Mouse (Mus musculus): ENCODE results near the gene Gm20388. TPM values are rescaled to one million over a fixed set of nuclear protein-coding genes. Genes with fewer than 3 reads are reported as not detected.

Gene Gm20388
- polyA plus RNA-seq, 1 experiment from 2014 or later = 8.3 TPM

GRCm38 (mm10) chr8:121930047-121930446 is 2019.4 kb downstream of the Gm20388 start:
- Histone ChIP-seq H3K9ac (ENCODE audit: low read length) (no peak overlapping the region), H3K9me3 (ENCODE audit: control insufficient read depth, low read length) (no peaks in the 10 kb centered on the region), H3K36me3 (ENCODE audit: control insufficient read depth, insufficient read depth, low read length) (no peaks in the 10 kb centered on the region), H3K4me3 (ENCODE audit: low read depth, low read length) (no peak overlapping the region), H3K27me3 (replicated peaks; ENCODE audit: control insufficient read depth, insufficient read depth, low read length) (no peaks in the 10 kb centered on the region), H3K4me1 (replicated peaks; ENCODE audit: control insufficient read depth, insufficient read depth, low read length) (0 out of 2 replicates have a peak, but pooled peaks cover 6% of the 10 kb centered on the region), H3K27ac (ENCODE audit: low read depth) (no peak overlapping the region), H3K4me2 (ENCODE audit: low read length) (no peak overlapping the region)
- DNase-seq (ENCODE audit: low spot score) (no peak), ATAC-seq (replicated peaks; ENCODE audit: low FRiP score, low TSS enrichment, low read depth) (no peak)
- WGBS = 86% methylated on average over 4 of the region's 4 CpGs

GRCm38 (mm10) chr8:121931571-121931970 is 2020.9 kb downstream of the Gm20388 start:
- Histone ChIP-seq H3K9ac (ENCODE audit: low read length) (no peak overlapping the region), H3K4me2 (ENCODE audit: low read length) (no peak overlapping the region), H3K4me3 (ENCODE audit: low read depth, low read length) (no peak overlapping the region), H3K27me3 (replicated peaks; ENCODE audit: control insufficient read depth, insufficient read depth, low read length) (no peaks in the 10 kb centered on the region), H3K36me3 (ENCODE audit: control insufficient read depth, insufficient read depth, low read length) (no peaks in the 10 kb centered on the region), H3K9me3 (ENCODE audit: control insufficient read depth, low read length) (no peaks in the 10 kb centered on the region), H3K4me1 (replicated peaks; ENCODE audit: control insufficient read depth, insufficient read depth, low read length) (0 out of 2 replicates have a peak, but pooled peaks cover 6% of the 10 kb centered on the region), H3K27ac (ENCODE audit: low read depth) (no peak overlapping the region)
- ATAC-seq (replicated peaks; ENCODE audit: low FRiP score, low TSS enrichment, low read depth) = no peak
- WGBS = 78% methylated on average over 7 of the region's 7 CpGs
- DNase-seq (ENCODE audit: low spot score) = no peak

GRCm38 (mm10) chr8:121932026-121932667 is 2021.5 kb downstream of the Gm20388 start:
- H3K9me3 ChIP-seq (ENCODE audit: control insufficient read depth, low read length) = no peaks in the 10 kb centered on the region
- H3K9ac ChIP-seq (ENCODE audit: low read length) = no peak overlapping the region
- H3K27me3 ChIP-seq (replicated peaks; ENCODE audit: control insufficient read depth, insufficient read depth, low read length) = no peaks in the 10 kb centered on the region
- whole genome bisulfite sequencing = 79% methylated on average over 12 of the region's 12 CpGs
- DNase-seq (ENCODE audit: low spot score) = no peak
- H3K27ac ChIP-seq (ENCODE audit: low read depth) = no peak overlapping the region
- H3K4me2 ChIP-seq (ENCODE audit: low read length) = no peak overlapping the region
- ATAC-seq (replicated peaks; ENCODE audit: low FRiP score, low TSS enrichment, low read depth) = no peak
- 0 out of 2 replicates have a peak, but pooled peaks cover 6% of the 10 kb centered on the region for H3K4me1 ChIP-seq (replicated peaks; ENCODE audit: control insufficient read depth, insufficient read depth, low read length)
- no peaks in the 10 kb centered on the region for H3K36me3 ChIP-seq (ENCODE audit: control insufficient read depth, insufficient read depth, low read length)
- H3K4me3 ChIP-seq (ENCODE audit: low read depth, low read length) = no peak overlapping the region

GRCm38 (mm10) chr8:121932668-121933520 is 2022.3 kb downstream of the Gm20388 start:
- no peak overlapping the region for H3K27ac ChIP-seq (ENCODE audit: low read depth)
- DNase-seq (ENCODE audit: low spot score) (no peak), ATAC-seq (replicated peaks; ENCODE audit: low FRiP score, low TSS enrichment, low read depth) (no peak)
- H3K9me3 ChIP-seq (ENCODE audit: control insufficient read depth, low read length) = no peaks in the 10 kb centered on the region
- WGBS = 82% methylated on average over 14 of the region's 14 CpGs
- H3K4me3 ChIP-seq (ENCODE audit: low read depth, low read length) = no peak overlapping the region
- H3K4me2 ChIP-seq (ENCODE audit: low read length) = no peak overlapping the region
- no peaks in the 10 kb centered on the region for H3K27me3 ChIP-seq (replicated peaks; ENCODE audit: control insufficient read depth, insufficient read depth, low read length)
- H3K36me3 ChIP-seq (ENCODE audit: control insufficient read depth, insufficient read depth, low read length) = no peaks in the 10 kb centered on the region
- H3K4me1 ChIP-seq (replicated peaks; ENCODE audit: control insufficient read depth, insufficient read depth, low read length) = 0 out of 2 replicates have a peak, but pooled peaks cover 6% of the 10 kb centered on the region
- no peak overlapping the region for H3K9ac ChIP-seq (ENCODE audit: low read length)

GRCm38 (mm10) chr8:121934506-121934905 is 2023.9 kb downstream of the Gm20388 start:
- 31% methylated on average over 4 of the region's 4 CpGs for WGBS
- Histone ChIP-seq H3K27ac (ENCODE audit: low read depth) (no peak overlapping the region), H3K9ac (ENCODE audit: low read length) (no peak overlapping the region), H3K9me3 (ENCODE audit: control insufficient read depth, low read length) (no peaks in the 10 kb centered on the region), H3K4me3 (ENCODE audit: low read depth, low read length) (no peak overlapping the region), H3K4me2 (ENCODE audit: low read length) (no peak overlapping the region), H3K4me1 (replicated peaks; ENCODE audit: control insufficient read depth, insufficient read depth, low read length) (0 out of 2 replicates have a peak, but pooled peaks cover 6% of the 10 kb centered on the region), H3K27me3 (replicated peaks; ENCODE audit: control insufficient read depth, insufficient read depth, low read length) (no peaks in the 10 kb centered on the region), H3K36me3 (ENCODE audit: control insufficient read depth, insufficient read depth, low read length) (no peaks in the 10 kb centered on the region)
- DNase-seq (ENCODE audit: low spot score) = no peak
- no peak for ATAC-seq (replicated peaks; ENCODE audit: low FRiP score, low TSS enrichment, low read depth)

GRCm38 (mm10) chr8:121934923-121935322 is 2024.3 kb downstream of the Gm20388 start:
- H3K4me3 ChIP-seq (ENCODE audit: low read depth, low read length) = no peak overlapping the region
- 0 out of 2 replicates have a peak, but pooled peaks cover 6% of the 10 kb centered on the region for H3K4me1 ChIP-seq (replicated peaks; ENCODE audit: control insufficient read depth, insufficient read depth, low read length)
- no peak overlapping the region for H3K9ac ChIP-seq (ENCODE audit: low read length)
- H3K9me3 ChIP-seq (ENCODE audit: control insufficient read depth, low read length) = no peaks in the 10 kb centered on the region
- no peaks in the 10 kb centered on the region for H3K36me3 ChIP-seq (ENCODE audit: control insufficient read depth, insufficient read depth, low read length)
- DNase-seq (ENCODE audit: low spot score) (no peak), ATAC-seq (replicated peaks; ENCODE audit: low FRiP score, low TSS enrichment, low read depth) (no peak)
- no peaks in the 10 kb centered on the region for H3K27me3 ChIP-seq (replicated peaks; ENCODE audit: control insufficient read depth, insufficient read depth, low read length)
- H3K27ac ChIP-seq (ENCODE audit: low read depth) = no peak overlapping the region
- no peak overlapping the region for H3K4me2 ChIP-seq (ENCODE audit: low read length)

- Histone ChIP-seq H3K36me3 (ENCODE audit: control insufficient read depth, insufficient read depth, low read length) (no peaks in the 10 kb centered on the region), H3K4me1 (replicated peaks; ENCODE audit: control insufficient read depth, insufficient read depth, low read length) (0 out of 2 replicates have a peak, but pooled peaks cover 6% of the 10 kb centered on the region), H3K9ac (ENCODE audit: low read length) (no peak overlapping the region), H3K4me3 (ENCODE audit: low read depth, low read length) (no peak overlapping the region), H3K27ac (ENCODE audit: low read depth) (no peak overlapping the region), H3K9me3 (ENCODE audit: control insufficient read depth, low read length) (no peaks in the 10 kb centered on the region), H3K27me3 (replicated peaks; ENCODE audit: control insufficient read depth, insufficient read depth, low read length) (no peaks in the 10 kb centered on the region), H3K4me2 (ENCODE audit: low read length) (no peak overlapping the region)
- 50% methylated on average over 12 of the region's 12 CpGs for WGBS
- ATAC-seq (replicated peaks; ENCODE audit: low FRiP score, low TSS enrichment, low read depth) (no peak), DNase-seq (ENCODE audit: low spot score) (no peak)
Observed at GRCm38 (mm10) chr8:121935341-121936294, 2025.0 kb downstream of the Gm20388 start.

GRCm38 (mm10) chr8:121936391-121936790 is 2025.8 kb downstream of the Gm20388 start:
- WGBS = 35% methylated on average over 14 of the region's 14 CpGs
- Histone ChIP-seq H3K4me1 (replicated peaks; ENCODE audit: control insufficient read depth, insufficient read depth, low read length) (0 out of 2 replicates have a peak, but pooled peaks cover 6% of the 10 kb centered on the region), H3K27ac (ENCODE audit: low read depth) (no peak overlapping the region), H3K36me3 (ENCODE audit: control insufficient read depth, insufficient read depth, low read length) (no peaks in the 10 kb centered on the region), H3K9me3 (ENCODE audit: control insufficient read depth, low read length) (no peaks in the 10 kb centered on the region), H3K4me2 (ENCODE audit: low read length) (no peak overlapping the region), H3K4me3 (ENCODE audit: low read depth, low read length) (no peak overlapping the region), H3K27me3 (replicated peaks; ENCODE audit: control insufficient read depth, insufficient read depth, low read length) (no peaks in the 10 kb centered on the region), H3K9ac (ENCODE audit: low read length) (no peak overlapping the region)
- DNase-seq (ENCODE audit: low spot score) (no peak), ATAC-seq (replicated peaks; ENCODE audit: low FRiP score, low TSS enrichment, low read depth) (0 out of 2 replicates have a peak, but pooled peaks have one; percentile 25)
